Mouse (Mus musculus) kidney, embryonic 14.5 days (tissue): ENCODE results near the gene 1700007K13Rik. TPM values are rescaled to one million over a fixed set of nuclear protein-coding genes. Genes with fewer than 3 reads are reported as not detected.

Experiments
- ATAC-seq: fragments of 200-750 bp; cut with Nextera tagmentation; 2 replicates; pipeline ENCODE4 v1.8.0; 2017; ENCODE audit warnings: moderate number of reproducible peaks, mild to moderate bottlenecking, moderate TSS enrichment, moderate library complexity; ENCODE audit not compliant: low FRiP score, low TSS enrichment
- H3K27ac ChIP-seq: fragments of 300-500 bp; sonication (generic); 2 replicates; pipeline ENCODE4 v1.5.1; 2014; ENCODE audit warnings: low read depth, mild to moderate bottlenecking, low read length, moderate library complexity, mixed read lengths
- H3K27me3 ChIP-seq: fragments of 300-500 bp; sonication (generic); 2 replicates; pipeline ENCODE4 v1.6.1; 2014; ENCODE audit warnings: mild to moderate bottlenecking, low read length; ENCODE audit not compliant: control insufficient read depth, insufficient read depth
- H3K36me3 ChIP-seq: fragments of 300-500 bp; sonication (generic); 2 replicates; pipeline ENCODE4 v1.6.1; 2014; ENCODE audit warnings: low read length, mixed read lengths; ENCODE audit not compliant: control insufficient read depth, insufficient read depth
- H3K4me1 ChIP-seq: fragments of 300-500 bp; sonication (generic); 2 replicates; pipeline ENCODE4 v1.6.1; 2014; ENCODE audit warnings: low read length, mixed read lengths; ENCODE audit not compliant: control insufficient read depth, insufficient read depth
- H3K4me2 ChIP-seq: fragments of 300-500 bp; sonication (generic); replicated peaks from 2 replicates; pipeline ENCODE4 v1.6.1; 2014; ENCODE audit warnings: low read depth, mild to moderate bottlenecking, low read length
- H3K4me3 ChIP-seq: fragments of 300-500 bp; sonication (generic); 2 replicates; pipeline ENCODE4 v1.5.1; 2014; ENCODE audit warnings: mild to moderate bottlenecking, low read length
- H3K9ac ChIP-seq: fragments of 300-500 bp; sonication (generic); 2 replicates; pipeline ENCODE4 v1.6.1; 2014; ENCODE audit warnings: low read depth, mild to moderate bottlenecking, low read length, moderate library complexity
- H3K9me3 ChIP-seq: fragments of 300-500 bp; sonication (generic); 2 replicates; pipeline ENCODE4 v1.6.1; 2016; ENCODE audit warnings: low read length; ENCODE audit not compliant: control insufficient read depth
- WGBS: fragments of 180-500 bp; shearing (Covaris S2); extraction: QIAGEN DNeasy Blood & Tissue Kit; methylation state at CpG from one replicate; pipeline ENCODE4 v1.1.7; 2014; 5-methylcytosine and 5-hydroxymethylcytosine counted together
- polyA plus RNA-seq: library from polyadenylated mRNA; unstranded; fragments of >200 nt; fragmentation: Nextera tagmentation; extraction: Ambion mirVana; gene quantifications from 2 replicates; pipeline ENCODE4 v1.2.1, GENCODE M21; 2014

The 1700007K13Rik gene
- polyA plus RNA-seq, 1 experiment from 2014 or later, result 0.37 TPM

- 93% methylated on average over 11 of the region's 11 CpGs for whole genome bisulfite sequencing
- no peaks in the 10 kb centered on the region for H3K9me3 ChIP-seq
- H3K4me1 ChIP-seq, result no peaks in the 10 kb centered on the region
- H3K4me2 ChIP-seq, result no peak overlapping the region
- H3K27ac ChIP-seq, result no peak overlapping the region
- H3K4me3 ChIP-seq, result no peak overlapping the region
- ATAC-seq, result no peak
- no peak overlapping the region for H3K9ac ChIP-seq
- no peaks in the 10 kb centered on the region for H3K36me3 ChIP-seq
- no peaks in the 10 kb centered on the region for H3K27me3 ChIP-seq
Measured at GRCm38 (mm10) chr2:28435401-28435800, 30.7 kb downstream of the 1700007K13Rik start.

GRCm38 (mm10) chr2:28433512-28433911 is 32.6 kb downstream of the 1700007K13Rik start:
- no peak for ATAC-seq
- Histone ChIP-seq H3K9me3 (no peaks in the 10 kb centered on the region), H3K36me3 (no peaks in the 10 kb centered on the region), H3K9ac (no peak overlapping the region), H3K4me2 (no peak overlapping the region), H3K4me1 (no peaks in the 10 kb centered on the region), H3K4me3 (no peak overlapping the region), H3K27ac (no peak overlapping the region), H3K27me3 (no peaks in the 10 kb centered on the region)
- no CpG with 5 or more reads among the region's 2 CpGs for WGBS

- H3K27me3 ChIP-seq, result no peaks in the 10 kb centered on the region
- H3K4me3 ChIP-seq, result no peak overlapping the region
- WGBS, result 5% methylated on average over 1 of the region's 1 CpGs
- H3K4me1 ChIP-seq, result no peaks in the 10 kb centered on the region
- H3K36me3 ChIP-seq, result no peaks in the 10 kb centered on the region
- no peak for ATAC-seq
- H3K9ac ChIP-seq, result peak overlapping the region; percentile 1; the same call in 1 of the 2 replicates
- H3K9me3 ChIP-seq, result no peaks in the 10 kb centered on the region
- H3K27ac ChIP-seq, result no peak overlapping the region
- no peak overlapping the region for H3K4me2 ChIP-seq
Measured at GRCm38 (mm10) chr2:28432811-28433210, 33.3 kb downstream of the 1700007K13Rik start.

GRCm38 (mm10) chr2:28430846-28431245 is 35.3 kb downstream of the 1700007K13Rik start:
- no peaks in the 10 kb centered on the region for H3K4me1 ChIP-seq
- no peak overlapping the region for H3K9ac ChIP-seq
- H3K4me2 ChIP-seq, result no peak overlapping the region
- H3K9me3 ChIP-seq, result no peaks in the 10 kb centered on the region
- 47% methylated on average over 6 of the region's 6 CpGs for WGBS
- H3K36me3 ChIP-seq, result no peaks in the 10 kb centered on the region
- H3K27ac ChIP-seq, result no peak overlapping the region
- H3K4me3 ChIP-seq, result no peak overlapping the region
- no peaks in the 10 kb centered on the region for H3K27me3 ChIP-seq
- ATAC-seq, result no peak

GRCm38 (mm10) chr2:28427226-28427625 is 38.9 kb downstream of the 1700007K13Rik start:
- WGBS, result 90% methylated on average over 6 of the region's 6 CpGs
- ATAC-seq, result no peak

GRCm38 (mm10) chr2:28423167-28423566 is 43.0 kb downstream of the 1700007K13Rik start:
- ATAC-seq, result no peak
- Histone ChIP-seq H3K9ac (no peak overlapping the region), H3K27me3 (no peaks in the 10 kb centered on the region), H3K9me3 (no peaks in the 10 kb centered on the region), H3K36me3 (no peaks in the 10 kb centered on the region), H3K4me3 (no peak overlapping the region), H3K4me1 (no peaks in the 10 kb centered on the region), H3K4me2 (no peak overlapping the region), H3K27ac (no peak overlapping the region)
- WGBS, result 36% methylated on average over 3 of the region's 3 CpGs

More at GRCm38 (mm10) chr2:28427226-28427625, 38.9 kb downstream of the 1700007K13Rik start:
- Histone ChIP-seq H3K9ac (no peak overlapping the region), H3K27me3 (no peaks in the 10 kb centered on the region), H3K4me2 (no peak overlapping the region), H3K9me3 (no peaks in the 10 kb centered on the region), H3K36me3 (no peaks in the 10 kb centered on the region), H3K4me1 (no peaks in the 10 kb centered on the region), H3K27ac (no peak overlapping the region), H3K4me3 (no peak overlapping the region)

- no peak for ATAC-seq
- no peak overlapping the region for H3K4me3 ChIP-seq
- 29% methylated on average over 4 of the region's 4 CpGs for WGBS
- no peaks in the 10 kb centered on the region for H3K4me1 ChIP-seq
- no peaks in the 10 kb centered on the region for H3K36me3 ChIP-seq
- H3K9ac ChIP-seq, result no peak overlapping the region
- no peak overlapping the region for H3K4me2 ChIP-seq
- no peaks in the 10 kb centered on the region for H3K27me3 ChIP-seq
- no peaks in the 10 kb centered on the region for H3K9me3 ChIP-seq
- no peak overlapping the region for H3K27ac ChIP-seq
Measured at GRCm38 (mm10) chr2:28419898-28420297, 46.2 kb downstream of the 1700007K13Rik start.

- H3K27ac ChIP-seq, result no peak overlapping the region
- 34% methylated on average over 2 of the region's 2 CpGs for WGBS
- peak; percentile 71; the same call in 1 of the 2 replicates for ATAC-seq
Measured at GRCm38 (mm10) chr2:28418034-28418433, 48.1 kb downstream of the 1700007K13Rik start.

GRCm38 (mm10) chr2:28416511-28416910 is 49.6 kb downstream of the 1700007K13Rik start:
- Histone ChIP-seq H3K9ac (no peak overlapping the region), H3K4me3 (no peak overlapping the region), H3K4me1 (no peaks in the 10 kb centered on the region), H3K9me3 (no peaks in the 10 kb centered on the region), H3K4me2 (no peak overlapping the region), H3K27ac (no peak overlapping the region), H3K27me3 (no peaks in the 10 kb centered on the region), H3K36me3 (no peaks in the 10 kb centered on the region)
- no peak for ATAC-seq
- WGBS, result 76% methylated on average over 1 of the region's 1 CpGs

More at GRCm38 (mm10) chr2:28418034-28418433, 48.1 kb downstream of the 1700007K13Rik start:
- no peaks in the 10 kb centered on the region for H3K9me3 ChIP-seq
- H3K4me2 ChIP-seq, result no peak overlapping the region
- no peaks in the 10 kb centered on the region for H3K27me3 ChIP-seq
- no peaks in the 10 kb centered on the region for H3K4me1 ChIP-seq
- no peaks in the 10 kb centered on the region for H3K36me3 ChIP-seq
- no peak overlapping the region for H3K9ac ChIP-seq
- no peak overlapping the region for H3K4me3 ChIP-seq
